In genomic region chr13:46287801-46288200, GRCm38 (mm10) we compare ENCODE assay signal across 27 mouse cellular contexts. TPM values are rescaled to one million over a fixed set of nuclear protein-coding genes. Genes with fewer than 3 reads are reported as not detected.
A peak's percentile ranks its signal among the peaks of the same experiment; 100 is the strongest.
DNase-seq lines count a peak whose midpoint lies in the region; ATAC-seq lines count a peak whose summit lies in the region.
"Had no signal": no experiment of that assay in that cellular context is flagged by ENCODE, and none has a peak within 500 bp of the region (broad histone marks: within the 10 kb centered on the region; RNA-seq: fewer than 3 reads in every experiment).

No protein-coding gene starts in this region.

- H3K4me2 ChIP-seq in embryonic facial prominence, embryonic 15.5 days (replicated peaks), result no peak overlapping the region
- no peak overlapping the region for H3K4me2 ChIP-seq in limb, embryonic 11.5 days (ENCODE audit: low read depth, severe bottlenecking)
- H3K4me2 ChIP-seq: forebrain, embryonic 13.5 days; hindbrain, embryonic 13.5 days; liver, embryonic 11.5 days had no signal

- peak; percentile 54; the same call in 1 of the 2 replicates for ATAC-seq in embryonic facial prominence, embryonic 15.5 days (ENCODE audit: insufficient number of reproducible peaks, low FRiP score, low TSS enrichment, low read depth)
- ATAC-seq in limb, embryonic 11.5 days (ENCODE audit: insufficient number of reproducible peaks, low FRiP score, low TSS enrichment, low read depth), result no peak
- ATAC-seq: forebrain, embryonic 13.5 days; inflammation-experienced regulatory T-cells, adult 6 months had no signal

- 0 out of 2 replicates have a peak overlapping the region, but pooled peaks have one; percentile 35 for H3K27ac ChIP-seq in embryonic facial prominence, embryonic 15.5 days (replicated peaks)
- H3K27ac ChIP-seq in limb, embryonic 11.5 days (replicated peaks; ENCODE audit: low read depth, low read length), result no peak overlapping the region
- H3K27ac ChIP-seq: forebrain, embryonic 13.5 days; heart, embryonic 10.5 days; hindbrain, embryonic 13.5 days had no signal

- H3K27me3 ChIP-seq in embryonic facial prominence, embryonic 15.5 days, result no peaks in the 10 kb centered on the region
- no peaks in the 10 kb centered on the region for H3K27me3 ChIP-seq in limb, embryonic 11.5 days (ENCODE audit: control insufficient read depth, insufficient read depth, low read length)
- H3K27me3 ChIP-seq: forebrain, embryonic 13.5 days; hindbrain, embryonic 13.5 days had no signal

- H3K9me3 ChIP-seq in embryonic facial prominence, embryonic 15.5 days (replicated peaks), result no peaks in the 10 kb centered on the region
- no peaks in the 10 kb centered on the region for H3K9me3 ChIP-seq in limb, embryonic 11.5 days (ENCODE audit: control insufficient read depth, low read length)
- H3K9me3 ChIP-seq: forebrain, embryonic 13.5 days; heart, embryonic 10.5 days; hindbrain, embryonic 13.5 days had no signal

- no peak overlapping the region for H3K9ac ChIP-seq in embryonic facial prominence, embryonic 15.5 days
- H3K9ac ChIP-seq in limb, embryonic 11.5 days (ENCODE audit: low read length), result no peak overlapping the region
- H3K9ac ChIP-seq: forebrain, embryonic 13.5 days; hindbrain, embryonic 13.5 days had no signal

- no peaks in the 10 kb centered on the region for H3K36me3 ChIP-seq in embryonic facial prominence, embryonic 15.5 days
- no peaks in the 10 kb centered on the region for H3K36me3 ChIP-seq in limb, embryonic 11.5 days (ENCODE audit: control insufficient read depth, insufficient read depth, low read length)
- H3K36me3 ChIP-seq: heart, embryonic 10.5 days; hindbrain, embryonic 13.5 days had no signal

- WGBS in embryonic facial prominence, embryonic 15.5 days, result 47% methylated on average over 8 of the region's 8 CpGs
- WGBS in limb, embryonic 11.5 days, result 49% methylated on average over 8 of the region's 8 CpGs

- H3K4me1 ChIP-seq in embryonic facial prominence, embryonic 15.5 days, result no peaks in the 10 kb centered on the region; the same call in 1 of the 2 replicates
- H3K4me1 ChIP-seq in limb, embryonic 11.5 days (ENCODE audit: control insufficient read depth, insufficient read depth, low read length), result no peaks in the 10 kb centered on the region
- H3K4me1 ChIP-seq: forebrain, embryonic 13.5 days; heart, embryonic 10.5 days; hindbrain, embryonic 13.5 days had no signal

- no peak overlapping the region for H3K4me3 ChIP-seq in embryonic facial prominence, embryonic 15.5 days (replicated peaks)
- H3K4me3 ChIP-seq in limb, embryonic 11.5 days (ENCODE audit: low read depth, low read length), result no peak overlapping the region
- H3K4me3 ChIP-seq: forebrain, embryonic 13.5 days; heart, embryonic 10.5 days; hindbrain, embryonic 13.5 days had no signal

- peak; percentile 52 for DNase-seq in 3T3-L1 (ENCODE audit: low read depth, low spot score)
- DNase-seq in embryo, embryonic 11 days, result peak; percentile 60
- DNase-seq in limb, embryonic 11.5 days (ENCODE audit: low spot score), result peak; percentile 50
- no peak for DNase-seq in adrenal gland, postnatal 10 days
- DNase-seq in testis, postnatal 10 days (ENCODE audit: low spot score), result no peak
- DNase-seq in right cerebral cortex, postnatal 25 days, result no peak
- no peak for DNase-seq in kidney, adult 8-10 months
- DNase-seq: adrenal gland, adult 2 months; B cell, adult 2 months; cerebellum, adult 9-11 months; gastrocnemius, postnatal 36 days; heart, postnatal 10 days; lung, adult 18-20 months; lung, postnatal 14 days; midbrain, embryonic 14.5 days; retina, postnatal 1 day; right cerebral cortex, postnatal 4 days; thymus, postnatal 25 days had no signal

RNA-seq across cellular contexts. Expression of gene Stmnd1, which starts 14.3 kb away (rescaled TPM):
- 1.6 and 1.9 TPM in 2 replicates for polyA plus RNA-seq in embryonic facial prominence, embryonic 15.5 days (2015; fragmentation: Nextera tagmentation; extraction: Ambion mirVana)
- polyA plus RNA-seq in limb, embryonic 11.5 days (2014; fragmentation: Nextera tagmentation; extraction: Ambion mirVana), result not detected in 2 replicates
- under 1 TPM; 0.33 to 0.64 TPM for total RNA-seq in adrenal gland, postnatal 10 days (2021)
- total RNA-seq: adrenal gland, adult 2 months; layer of hippocampus, adult 18-20 months; left cerebral cortex, postnatal 10 days; megakaryocyte, adult 5-6 weeks had no signal
- polyA plus RNA-seq: adrenal gland, adult 2 months; forebrain, embryonic 13.5 days; hindbrain, embryonic 13.5 days; inflammation-experienced regulatory T-cells, adult 6 months; liver, embryonic 11.5 days; midbrain, embryonic 14.5 days had no signal

Comparison
In these comparisons a context has a peak if more than half of its experiments do, and no peak if none do; other contexts are left out.
1. DNase-seq: peak in 3T3-L1 (single experiment), embryo, embryonic 11 days (single experiment) and limb, embryonic 11.5 days (single experiment); none in adrenal gland, postnatal 10 days (single experiment), testis, postnatal 10 days (single experiment), right cerebral cortex, postnatal 25 days (single experiment) and kidney, adult 8-10 months (0 of 2).